Mouse (Mus musculus): ENCODE data around the gene Gne.

DNA sequence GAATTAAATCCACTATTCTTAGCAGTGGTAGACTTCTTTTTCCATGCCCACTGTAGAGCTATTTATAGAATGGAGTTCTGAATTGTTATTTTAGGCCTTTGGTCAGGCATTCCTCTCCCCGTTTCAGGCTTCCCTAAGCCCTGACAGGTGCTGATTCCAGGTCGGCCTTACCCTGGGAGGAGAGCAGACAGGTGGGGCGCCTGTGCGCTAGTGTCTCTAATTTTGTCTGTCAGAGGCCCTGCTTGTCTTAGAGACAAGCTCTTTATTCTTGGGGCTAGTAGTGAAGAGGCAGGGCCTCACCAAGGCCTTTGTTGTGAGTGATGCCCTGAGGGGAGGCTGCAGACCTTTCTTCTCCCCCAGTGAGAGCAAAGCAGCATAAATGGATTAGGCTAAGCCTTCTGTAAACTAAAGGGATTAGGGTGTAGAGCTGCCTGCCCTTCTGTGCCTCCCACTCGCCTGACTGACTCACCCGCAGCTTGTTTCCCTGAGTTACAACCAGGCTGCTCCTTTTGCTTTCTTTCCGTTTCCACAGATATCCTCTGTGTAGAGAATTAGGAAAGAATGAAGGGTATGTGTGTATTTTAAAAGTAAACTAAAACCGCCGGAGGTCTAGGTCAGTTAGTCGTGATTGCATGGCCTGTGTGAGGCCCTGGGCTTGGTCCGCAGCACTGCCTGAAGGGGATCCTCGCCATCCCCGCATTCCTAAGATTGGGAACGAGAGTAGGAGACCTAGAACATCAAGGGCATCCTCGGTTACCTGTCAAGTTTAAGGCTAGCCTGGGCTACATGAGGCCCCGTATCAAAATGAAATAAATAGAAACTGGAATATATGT is 55.5 kb downstream of the Gne start:
- TF ChIP-seq CTCF (IDR thresholded peaks at IDR 0.05): no peak
- TF ChIP-seq POLR2A (IDR thresholded peaks at IDR 0.05; ENCODE audit: insufficient read depth, low read depth, low read length): no peak

Data from heart, adult 2 months (tissue).